Mouse (Mus musculus): ENCODE measurements around the gene Git2.

DNA sequence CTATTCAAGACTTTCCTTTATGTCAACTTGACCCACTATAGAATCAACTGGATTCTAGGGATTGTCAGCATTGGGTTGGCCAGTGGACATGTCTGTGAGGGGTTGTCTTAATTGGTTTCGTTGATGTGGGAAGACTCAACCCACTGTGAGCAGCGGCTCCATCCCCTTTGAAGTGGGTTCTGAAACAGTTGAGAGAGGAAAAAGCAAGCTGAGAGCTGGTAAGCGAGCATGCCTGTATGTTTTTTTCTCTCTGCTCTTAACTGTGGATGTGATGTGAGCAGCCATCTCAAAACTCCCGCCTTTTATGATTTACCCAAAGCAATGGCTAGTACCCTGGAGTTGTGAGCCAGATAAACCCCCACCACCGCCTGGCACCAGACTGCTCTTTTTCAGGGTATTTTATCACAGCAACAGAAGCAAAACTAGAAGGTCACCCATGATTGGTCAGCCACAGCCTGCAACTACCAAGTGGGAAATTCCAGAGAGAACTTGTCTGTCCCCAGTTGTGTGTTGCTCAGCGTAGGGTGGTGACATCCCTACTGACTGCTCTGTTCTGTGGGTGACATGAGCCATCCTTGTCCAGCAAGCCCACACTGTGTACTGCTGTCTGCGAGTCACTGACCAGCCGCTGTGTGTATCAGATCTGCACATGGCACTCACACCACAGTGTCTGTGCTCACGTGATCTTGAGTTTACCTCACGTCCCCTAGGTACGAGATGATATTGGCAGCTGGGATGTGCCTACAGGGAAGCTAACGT, 8.3 kb upstream of the Git2 start:
- TF ChIP-seq CHD2 (IDR thresholded peaks at IDR 0.05; ENCODE audit: low read depth, low read length) = no peak
- TF ChIP-seq ZC3H11A (IDR thresholded peaks at IDR 0.05; ENCODE audit: borderline replicate concordance, low read depth, low read length) = no peak

All from ES-E14 (cell line).